Mouse (Mus musculus): Measurements from ENCODE around the gene Xpo5. TPM values are rescaled to one million over a fixed set of nuclear protein-coding genes. Genes with fewer than 3 reads are reported as not detected.

Xpo5 gene
- total RNA-seq, 1 experiment from 2014 or later: 83.4 TPM

- DNase-seq: no peak
Measured at GRCm38 (mm10) chr17:46258279-46259053, 55.9 kb downstream of the Xpo5 start.

- no peak for DNase-seq
Measured at GRCm38 (mm10) chr17:46259675-46260074, 57.1 kb downstream of the Xpo5 start.

- DNase-seq: no peak
Measured at GRCm38 (mm10) chr17:46262201-46262694, 59.7 kb downstream of the Xpo5 start.

GRCm38 (mm10) chr17:46265502-46265901 is 62.9 kb downstream of the Xpo5 start:
- DNase-seq: no peak

- peak; percentile 79 for DNase-seq
Measured at GRCm38 (mm10) chr17:46265918-46266618, 63.5 kb downstream of the Xpo5 start.

GRCm38 (mm10) chr17:46266986-46267385 is 64.4 kb downstream of the Xpo5 start:
- DNase-seq: no peak

GRCm38 (mm10) chr17:46267511-46267910 is 64.9 kb downstream of the Xpo5 start:
- DNase-seq: no peak

- no peak for DNase-seq
Measured at GRCm38 (mm10) chr17:46268026-46268720, 65.6 kb downstream of the Xpo5 start.

- DNase-seq: no peak
Measured at GRCm38 (mm10) chr17:46269771-46270534, 67.4 kb downstream of the Xpo5 start.

GRCm38 (mm10) chr17:46272058-46272457 is 69.5 kb downstream of the Xpo5 start:
- DNase-seq: no peak

- peak; percentile 60 for DNase-seq
Measured at GRCm38 (mm10) chr17:46272675-46273074, 70.1 kb downstream of the Xpo5 start.

- DNase-seq: no peak
Measured at GRCm38 (mm10) chr17:46273803-46274236, 71.2 kb downstream of the Xpo5 start.

- DNase-seq: no peak
Measured at GRCm38 (mm10) chr17:46274465-46274864, 71.9 kb downstream of the Xpo5 start.

GRCm38 (mm10) chr17:46275034-46275433 is 72.5 kb downstream of the Xpo5 start:
- DNase-seq: no peak

- DNase-seq: no peak
Measured at GRCm38 (mm10) chr17:46275506-46275905, 72.9 kb downstream of the Xpo5 start.

GRCm38 (mm10) chr17:46277586-46277985 is 75.0 kb downstream of the Xpo5 start:
- DNase-seq: no peak

- DNase-seq: peak; percentile 46
Measured at GRCm38 (mm10) chr17:46278011-46278765, 75.6 kb downstream of the Xpo5 start.

- peak; percentile 92 for DNase-seq
Measured at GRCm38 (mm10) chr17:46282483-46283123, 80.0 kb downstream of the Xpo5 start, which contains the start of gene Tjap1. Gene Tjap1, minus strand, starts transcription at chr17:46283026.

- DNase-seq: no peak
Measured at GRCm38 (mm10) chr17:46283140-46283539, 80.6 kb downstream of the Xpo5 start.

GRCm38 (mm10) chr17:46283911-46284310 is 81.3 kb downstream of the Xpo5 start:
- DNase-seq: no peak

- no peak for DNase-seq
Measured at GRCm38 (mm10) chr17:46284653-46285052, 82.1 kb downstream of the Xpo5 start.
